Mouse (Mus musculus) gastrocnemius, postnatal 10 days (tissue): ENCODE measurements at regions not wholly inside any gene's neighbourhood (a gene's known extent, or its start where the extent isn't known, plus 50 kb on each side); places are given as distances from the start of the nearest gene placed in this dataset.

Experiments used
- DNase-seq: peaks from one replicate; pipeline ENCODE4 v3.0.0; 2021; ENCODE audit warnings: mixed read lengths

- DNase-seq = no peak
Observed at GRCm38 (mm10) chr7:90030486-90031250, 49.9 kb upstream of the Eed start.

GRCm38 (mm10) chr7:90033086-90033485 lies 52.3 kb upstream of the Eed start:
- DNase-seq = no peak

GRCm38 (mm10) chr7:90033640-90034312 lies 53.0 kb upstream of the Eed start:
- DNase-seq = no peak

DNA sequence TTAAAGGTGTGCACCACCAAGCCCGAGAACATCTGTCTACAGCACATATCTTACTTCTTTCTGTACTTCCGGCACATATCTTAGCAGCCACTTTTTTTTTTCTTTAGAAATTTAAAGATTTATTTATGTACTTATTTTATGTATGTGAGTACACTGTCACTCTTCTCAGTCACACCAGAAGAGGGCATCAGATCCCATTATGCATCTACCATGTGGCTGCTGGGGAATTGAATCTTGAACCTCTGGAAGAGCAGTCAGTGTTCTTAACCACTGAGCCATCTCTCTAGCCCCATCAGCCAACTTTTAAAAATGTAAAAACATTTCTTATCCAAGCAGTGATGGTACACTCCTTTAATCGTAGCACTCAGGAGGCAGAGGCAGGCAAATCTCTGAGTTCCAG lies 53.7 kb upstream of the Eed start:
- no peak for DNase-seq

GRCm38 (mm10) chr7:90035396-90035795 lies 54.6 kb upstream of the Eed start:
- no peak for DNase-seq

- DNase-seq = no peak
Observed at GRCm38 (mm10) chr7:90037736-90038135, 57.0 kb upstream of the Eed start.

- DNase-seq = no peak
Observed at GRCm38 (mm10) chr7:90039504-90039903, 58.7 kb upstream of the Eed start.

GRCm38 (mm10) chr7:90040581-90041340 lies 60.0 kb upstream of the Eed start:
- DNase-seq = peak; percentile 57

- no peak for DNase-seq
Observed at GRCm38 (mm10) chr7:90041565-90042024, 60.8 kb upstream of the Eed start.

- no peak for DNase-seq
Observed at GRCm38 (mm10) chr7:90042364-90042763, 61.6 kb upstream of the Eed start.

DNA sequence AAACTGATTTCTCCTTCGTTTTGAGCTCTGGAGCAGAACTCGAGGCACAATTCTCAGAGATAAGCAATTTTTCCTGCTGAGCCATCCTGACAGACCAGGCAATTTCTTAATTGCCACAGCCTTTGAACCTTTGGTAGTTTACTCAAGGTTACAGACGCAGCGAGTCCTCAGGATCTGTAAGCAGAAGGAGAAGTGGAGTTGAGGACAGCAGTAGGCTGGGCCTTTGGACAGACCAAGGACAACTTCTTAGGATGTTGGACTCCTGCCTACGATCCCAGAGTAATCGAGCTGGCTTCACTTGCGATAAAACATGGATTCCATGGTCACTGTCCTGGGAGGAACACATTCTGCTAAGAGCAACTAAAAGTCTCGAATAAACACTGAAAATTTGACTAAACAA lies 62.7 kb upstream of the Eed start:
- no peak for DNase-seq

DNA sequence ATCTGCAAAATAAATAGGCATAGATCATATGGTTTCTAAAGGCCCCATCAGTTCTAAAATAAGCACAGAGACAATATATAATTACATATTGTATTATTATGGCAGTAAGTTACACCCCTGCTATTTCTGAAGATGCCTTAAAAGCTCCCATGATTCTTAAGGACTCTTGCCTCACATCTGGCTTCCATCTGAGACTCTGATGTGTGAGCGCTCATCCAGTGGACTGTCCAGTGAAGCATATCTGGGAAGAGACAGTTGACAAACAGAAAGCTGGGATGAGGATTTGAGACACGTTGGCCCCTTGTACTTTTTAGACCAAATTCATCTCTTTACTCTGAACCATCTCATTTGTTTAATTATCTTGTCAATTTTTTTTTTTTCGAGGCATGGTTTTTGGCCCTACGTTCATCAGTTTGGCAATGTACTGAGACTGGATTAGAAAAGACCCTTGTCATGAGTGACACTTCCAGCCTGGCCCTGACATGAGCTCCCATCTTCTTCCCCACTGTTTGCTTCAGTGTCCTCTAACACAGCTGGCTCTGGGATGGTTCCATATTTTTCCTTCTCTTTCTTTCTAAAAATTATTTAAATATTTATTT lies 63.4 kb upstream of the Eed start:
- no peak for DNase-seq

GRCm38 (mm10) chr7:90045208-90045800 lies 64.5 kb upstream of the Eed start:
- DNase-seq = no peak

GRCm38 (mm10) chr7:90046228-90046627 lies 65.4 kb upstream of the Eed start:
- no peak for DNase-seq

- DNase-seq = no peak
Observed at GRCm38 (mm10) chr7:90046862-90047261, 66.1 kb upstream of the Eed start.

DNA sequence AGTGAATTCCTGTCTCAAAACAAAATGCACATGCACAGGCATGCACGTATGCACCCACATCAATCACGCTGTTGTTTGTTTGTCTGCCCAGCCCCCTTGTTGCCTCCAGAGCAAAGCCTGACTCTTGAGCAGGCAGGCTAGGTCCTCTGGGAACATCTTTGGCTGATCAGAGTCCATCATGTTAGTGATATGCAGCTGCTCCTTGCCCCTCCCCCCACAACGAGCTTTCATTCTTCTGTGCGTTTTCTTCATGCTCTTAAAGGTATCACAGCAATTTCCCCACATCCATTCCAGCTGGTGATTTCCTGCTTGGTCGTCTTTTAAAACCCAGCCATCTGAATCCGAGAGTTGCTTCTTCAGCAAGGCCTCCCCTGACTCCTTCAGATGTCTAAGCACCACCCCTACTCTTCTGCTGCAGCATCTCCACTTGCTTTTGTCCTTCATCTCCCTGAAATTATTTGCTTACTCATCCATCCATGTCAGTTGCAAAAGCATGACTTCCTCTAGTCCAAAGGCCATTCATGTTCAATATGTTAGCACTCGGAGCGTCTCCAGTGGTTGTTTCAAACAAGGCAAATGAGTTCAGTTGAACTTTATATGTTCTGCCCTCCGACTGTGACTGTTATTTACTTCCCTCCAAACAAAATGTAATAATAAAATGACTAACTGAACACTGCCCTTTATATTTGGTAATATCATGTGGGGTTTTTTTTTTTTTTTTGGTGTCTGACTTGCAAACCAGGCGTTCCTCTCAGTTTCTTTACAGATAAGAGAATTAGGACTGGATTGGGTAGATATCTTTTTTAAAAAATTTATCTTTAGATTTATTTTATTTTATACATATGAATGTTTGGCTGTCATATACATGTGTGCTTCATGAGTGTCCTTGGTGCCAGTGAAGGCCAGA lies 67.9 kb upstream of the Eed start:
- peak; percentile 44 for DNase-seq

GRCm38 (mm10) chr7:90049831-90050237 lies 69.1 kb upstream of the Eed start:
- no peak for DNase-seq

DNA sequence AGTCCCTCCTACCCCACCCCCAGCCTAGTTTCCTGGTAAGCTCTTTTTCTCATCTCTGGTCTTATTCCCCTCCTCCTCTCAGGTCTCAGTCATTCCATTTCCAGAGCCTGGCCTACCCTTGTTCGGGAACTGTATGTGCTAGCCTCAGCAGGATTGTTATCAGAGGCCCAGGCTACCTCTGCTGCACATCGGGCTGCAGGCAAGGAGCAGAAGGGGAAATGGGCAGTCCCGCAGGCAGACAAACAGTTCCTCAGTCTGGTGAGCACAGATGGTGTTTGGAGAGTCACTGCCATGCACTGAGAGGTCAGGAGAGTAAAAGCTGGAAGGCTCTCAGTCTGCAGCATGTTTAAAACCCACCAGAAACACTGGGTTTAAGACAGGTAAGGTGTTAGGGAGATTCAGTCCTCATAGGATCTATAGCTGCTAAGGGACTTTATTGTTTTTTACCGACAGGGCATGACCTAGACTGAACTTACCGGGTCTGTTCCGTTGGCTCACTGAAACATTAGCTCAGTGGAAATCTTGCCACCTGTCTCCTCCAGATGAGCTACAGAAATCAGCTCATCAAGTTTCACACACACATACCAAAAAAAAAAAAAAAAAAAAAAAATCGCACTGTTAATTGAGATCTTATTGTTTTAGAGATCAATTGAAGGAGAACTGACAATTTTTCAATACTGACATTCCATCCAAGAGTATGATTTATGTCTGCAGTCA lies 74.2 kb upstream of the Eed start:
- DNase-seq = no peak

- DNase-seq = no peak
Observed at GRCm38 (mm10) chr7:90057947-90058346, 72.1 kb upstream of the Picalm start.

GRCm38 (mm10) chr7:90058636-90059035 lies 71.4 kb upstream of the Picalm start:
- DNase-seq = no peak

DNA sequence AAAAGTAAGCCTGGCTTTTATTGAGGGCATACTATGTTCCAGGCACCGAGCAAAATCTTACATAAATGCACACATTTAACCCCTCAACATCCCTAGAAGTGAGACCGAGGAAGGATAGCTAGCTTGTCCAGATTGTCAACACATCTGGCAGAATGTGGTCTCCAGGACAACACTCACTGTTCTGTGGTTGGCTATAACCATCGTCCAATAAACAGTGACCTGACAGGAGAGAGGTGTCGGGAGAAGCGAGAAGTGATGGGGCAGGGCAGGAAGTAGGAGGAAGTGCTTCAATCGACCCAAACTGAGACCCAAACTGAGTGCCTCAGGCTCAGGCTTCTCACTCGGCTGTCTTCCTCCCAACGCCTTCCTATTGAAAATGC lies 70.8 kb upstream of the Picalm start:
- DNase-seq = no peak
